Mouse (Mus musculus) testis, adult 2 months (tissue): ENCODE results near the gene Glb1l.

Source experiments
- CTCF ChIP-seq: fragments of 200-500 bp; IDR thresholded peaks from 2 replicates; pipeline ENCODE4 v1.5.1; 2012; ENCODE audit warnings: low read depth, mild to moderate bottlenecking, inconsistent platforms, low read length, moderate library complexity; ENCODE audit not compliant: control insufficient read depth, insufficient read depth, insufficient replicate concordance
- POLR2A ChIP-seq: fragments of 200-500 bp; IDR thresholded peaks from 2 replicates; pipeline ENCODE4 v1.6.1; 2012; ENCODE audit warnings: low read depth, mild to moderate bottlenecking, inconsistent platforms, low read length, moderate library complexity; ENCODE audit not compliant: control insufficient read depth

GRCm38 (mm10) chr1:75223532-75223931, 12.9 kb upstream of the Glb1l start:
- TF ChIP-seq POLR2A (no peak), CTCF (no peak)
